Mouse (Mus musculus) layer of hippocampus, postnatal 36 days (tissue): ENCODE data around the gene Slc22a14. TPM values are rescaled to one million over a fixed set of nuclear protein-coding genes. Genes with fewer than 3 reads are reported as not detected.

Experiments used
- DNase-seq, 2 experiments: peaks; one replicate each; pipeline ENCODE4 v3.0.0; 2022
- total RNA-seq, 2 experiments: library from RNA; stranded (reverse); gene quantifications; 2 replicates each; pipeline ENCODE4 v1.2.3; 2021

The Slc22a14 gene
- total RNA-seq, 2 experiments from 2014 or later, result not detected

DNA sequence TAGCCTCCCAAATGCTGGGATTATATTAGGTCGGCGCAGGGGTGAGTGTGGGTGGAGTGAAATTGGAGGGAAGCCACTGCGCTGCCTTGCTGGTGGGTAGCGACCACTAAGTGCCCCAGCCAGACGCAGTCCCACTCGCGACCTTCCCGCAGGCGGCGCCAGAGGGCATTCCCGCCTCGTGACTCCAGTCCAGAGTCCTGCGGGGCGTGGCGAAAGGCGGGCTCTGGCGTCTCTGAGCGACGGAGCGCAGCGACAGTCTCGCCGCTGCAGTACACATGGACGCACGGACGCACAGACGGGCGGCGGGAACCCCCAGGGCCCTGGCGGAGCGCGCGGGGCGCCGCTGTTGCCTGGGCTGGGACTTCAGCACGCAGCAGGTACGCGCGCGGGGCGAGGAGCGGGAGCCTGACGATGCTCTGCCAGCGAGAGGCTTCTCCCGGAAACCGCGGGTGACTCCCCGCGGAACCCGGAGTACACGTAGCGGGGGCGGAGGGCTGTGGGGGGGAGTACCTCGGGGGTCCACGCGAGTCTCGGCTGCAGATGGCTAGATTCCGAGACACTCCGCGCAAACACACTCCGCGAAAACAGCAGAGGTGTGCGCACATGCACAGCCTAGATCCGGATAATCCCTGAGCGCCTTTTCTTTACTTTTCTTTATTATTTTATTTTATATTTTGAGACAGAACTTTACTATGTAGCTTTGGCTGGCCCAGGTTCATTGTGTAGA is 7.9 kb downstream of the Slc22a14 start, which contains the start of gene Xylb:
TSS of gene Xylb (plus strand) at position 51 of the 727 bp plus-strand sequence.
- DNase-seq, result peak; percentile 83 to 84

DNA sequence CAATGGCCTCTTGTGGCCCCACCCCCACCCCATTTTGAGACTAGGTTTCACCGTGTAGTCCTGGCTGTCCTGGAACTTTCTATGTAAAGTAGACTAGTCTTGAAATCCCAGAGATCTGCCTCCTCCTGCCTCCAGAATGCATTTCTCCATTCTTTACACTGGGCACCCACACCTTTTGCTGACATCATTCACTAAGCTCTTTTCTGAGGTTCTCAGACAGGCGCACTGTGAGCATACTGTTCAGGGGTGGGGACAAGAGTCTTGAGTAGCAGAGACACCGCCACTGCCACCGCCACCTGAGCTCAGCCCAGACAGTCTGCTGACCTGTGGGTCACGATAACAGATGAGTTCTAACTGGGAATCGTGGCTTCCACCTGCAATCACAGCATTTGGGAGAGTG is 9.4 kb downstream of the Slc22a14 start:
- DNase-seq, result no peak

DNA sequence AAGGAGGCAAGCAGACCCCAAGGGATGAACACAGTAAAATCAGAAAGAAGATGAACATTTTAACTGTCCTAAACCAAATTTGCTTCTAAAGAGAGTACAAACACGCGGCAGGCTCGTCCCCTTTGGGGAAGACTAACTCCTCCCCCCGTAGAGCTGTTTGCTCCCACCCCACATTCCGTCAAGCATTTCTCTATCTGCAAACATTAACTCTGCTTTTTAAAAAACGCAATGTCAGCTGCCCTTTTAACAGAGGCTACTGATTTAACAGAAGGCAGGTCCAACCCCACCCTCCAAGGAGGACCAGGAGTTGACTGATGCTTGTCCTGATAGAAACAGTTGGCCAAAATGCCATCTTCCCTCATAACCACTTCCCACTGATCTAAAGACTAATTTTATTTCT is 11.4 kb downstream of the Slc22a14 start:
- no peak for DNase-seq

DNA sequence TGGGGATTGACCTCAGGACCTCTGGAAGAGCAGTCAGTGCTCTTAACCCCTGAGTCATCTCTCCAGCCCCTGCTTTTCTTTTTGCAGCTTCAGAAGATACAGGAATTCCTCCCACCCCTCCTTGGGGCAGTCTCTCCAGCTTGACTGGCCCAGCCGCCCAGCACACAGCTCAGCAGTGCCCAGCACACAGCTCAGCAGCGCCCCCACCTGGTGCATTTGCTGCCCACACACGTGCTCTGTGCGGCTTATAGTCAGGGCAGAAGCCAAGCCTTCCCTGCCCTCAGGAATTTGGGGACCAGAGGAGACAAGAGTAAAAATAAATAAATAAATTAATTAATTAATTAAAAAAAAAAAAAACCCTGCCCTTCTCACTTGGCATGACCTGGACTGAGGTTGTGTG is 13.3 kb downstream of the Slc22a14 start:
- peak; percentile 39 to 53 for DNase-seq

DNA sequence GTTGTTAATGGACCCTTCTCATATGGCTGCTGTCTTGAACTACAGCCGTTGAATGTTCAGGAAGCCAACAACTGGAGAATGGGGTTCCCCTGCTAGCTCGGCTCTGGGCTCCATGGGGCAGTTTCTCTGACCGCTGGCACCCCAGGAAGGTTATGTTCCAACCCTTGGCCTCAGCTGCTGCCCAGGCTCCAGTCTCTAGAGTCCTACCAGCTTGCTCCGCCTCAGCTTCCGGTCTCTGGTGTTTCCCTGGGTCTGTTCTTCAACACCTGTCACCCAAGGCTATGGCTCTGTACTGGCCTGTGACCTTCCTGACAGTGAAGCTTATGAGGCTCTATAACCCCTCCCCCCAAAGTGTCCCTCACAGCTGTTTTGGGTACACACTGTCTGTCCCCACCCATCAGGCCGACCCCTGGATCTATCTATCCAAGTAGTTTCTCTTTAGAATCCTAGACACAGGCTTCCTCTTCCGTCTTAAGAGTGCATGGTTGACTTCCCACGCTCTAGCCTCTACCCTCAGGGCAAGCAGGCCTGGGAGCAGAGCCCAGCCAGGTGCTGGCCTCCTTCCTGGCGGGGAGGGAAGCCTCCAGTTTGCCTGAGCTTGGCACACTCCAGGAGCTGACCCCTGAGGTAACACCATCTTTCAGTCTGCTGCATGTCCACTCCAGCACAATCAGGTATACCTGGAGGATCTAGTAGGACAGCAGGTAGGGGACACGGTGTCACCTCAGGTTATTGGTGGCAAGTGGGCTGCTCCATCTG is 14.2 kb downstream of the Slc22a14 start:
- DNase-seq, result no peak

DNA sequence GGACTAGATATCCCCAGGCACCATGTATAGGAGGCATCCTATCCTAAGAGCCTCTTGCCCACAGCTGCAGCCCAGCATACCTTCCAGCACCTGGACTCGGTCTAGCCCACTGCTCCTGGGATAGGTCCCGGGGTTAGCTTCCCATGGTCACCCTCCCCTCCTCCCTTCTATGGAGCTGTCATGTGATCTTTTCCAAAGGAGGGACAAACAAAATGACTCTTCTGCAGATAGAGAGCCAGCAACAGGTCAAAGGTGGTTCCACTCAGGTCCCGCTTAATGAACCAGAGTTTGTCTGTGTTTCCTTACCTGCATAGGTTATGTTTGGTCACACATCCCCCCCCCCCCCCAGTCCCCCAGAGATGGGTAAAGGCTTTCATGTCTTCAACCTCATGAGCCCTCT is 14.8 kb downstream of the Slc22a14 start:
- DNase-seq, result no peak

DNA sequence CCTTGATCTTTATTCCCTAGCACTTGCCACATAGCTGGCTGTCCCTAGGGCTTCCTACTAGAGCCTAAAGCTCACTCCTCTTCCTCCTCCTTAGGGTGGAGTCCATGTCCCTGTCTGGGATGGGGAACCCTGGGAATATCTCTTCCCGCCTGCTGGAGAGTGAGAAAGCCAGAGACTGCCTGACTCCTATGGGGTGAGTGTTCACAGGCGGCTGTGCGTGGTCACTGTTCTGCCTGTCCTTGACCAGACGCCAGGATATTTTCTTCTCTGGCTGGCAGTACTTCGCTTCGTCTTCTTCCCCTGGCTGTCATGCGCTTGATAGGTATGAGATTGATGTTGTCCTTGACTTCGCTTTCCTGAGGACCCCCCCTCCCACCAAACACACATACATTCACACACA is 19.0 kb downstream of the Slc22a14 start:
- no peak for DNase-seq

DNA sequence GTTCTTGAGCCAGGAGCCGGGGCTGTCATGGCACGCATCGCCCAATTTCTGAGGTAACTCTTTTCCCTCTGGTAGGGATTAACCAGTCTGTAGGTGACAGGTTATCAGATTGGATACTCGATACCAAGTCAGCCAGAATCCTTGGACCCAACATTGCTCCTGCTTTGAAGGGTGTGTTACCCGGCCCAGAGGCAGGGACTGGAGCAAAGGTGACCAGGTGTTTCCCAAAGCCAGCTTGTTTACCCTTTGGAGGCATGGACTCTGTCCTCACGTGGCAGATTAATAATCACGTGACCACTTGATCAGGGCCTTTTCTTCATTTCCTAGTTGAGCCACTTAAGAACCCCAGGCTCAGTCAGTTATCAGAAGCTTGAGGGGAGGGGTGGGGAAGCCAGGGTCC is 22.6 kb downstream of the Slc22a14 start:
- DNase-seq, result no peak

DNA sequence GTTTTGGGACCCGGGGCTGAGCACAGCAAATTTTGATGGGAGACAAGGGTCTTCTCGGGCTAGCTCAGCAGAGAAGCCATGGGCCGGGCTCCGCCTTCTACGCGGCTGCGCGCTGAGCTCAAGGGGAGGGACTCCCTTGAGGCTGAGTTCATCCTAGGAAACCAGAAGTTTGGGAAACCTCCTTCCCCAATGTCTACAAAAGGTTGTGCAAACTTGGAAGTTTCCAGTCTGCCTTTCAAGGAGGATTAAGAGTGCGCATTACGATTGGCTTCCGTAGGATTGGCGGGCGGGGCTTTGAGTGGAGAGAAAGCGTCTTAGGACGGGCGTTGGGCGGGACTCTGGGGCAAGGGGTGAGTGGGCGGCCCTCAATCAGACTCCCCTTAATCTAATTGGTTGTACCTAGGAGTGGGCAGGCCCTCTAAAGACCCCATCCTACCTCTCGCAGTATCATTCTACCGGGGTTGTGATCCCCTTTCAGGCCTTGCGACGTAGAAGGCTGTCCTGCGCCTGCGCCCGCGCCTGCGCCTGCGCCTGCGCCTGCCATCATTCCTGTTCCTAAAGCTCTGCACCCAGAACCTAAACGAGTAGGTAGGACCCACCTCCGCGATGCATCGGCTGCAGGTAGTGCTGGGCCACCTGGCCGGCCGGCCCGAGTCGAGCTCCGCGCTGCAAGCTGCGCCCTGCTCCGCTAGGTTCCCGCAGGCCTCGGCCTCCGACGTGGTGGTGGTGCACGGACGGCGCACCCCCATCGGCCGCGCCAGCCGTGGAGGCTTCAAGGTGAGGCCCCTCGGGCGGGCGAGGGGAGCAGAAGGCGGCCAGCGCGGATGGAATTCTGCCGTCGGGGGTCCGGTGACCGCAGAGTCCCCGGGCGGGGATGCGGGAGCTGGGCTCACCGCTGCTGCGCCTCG is 24.2 kb downstream of the Slc22a14 start, which contains the start of gene Myd88:
TSS of gene Myd88 (minus strand) at position 503 of the 908 bp plus-strand sequence.
- peak; percentile 93 to 94 for DNase-seq

DNA sequence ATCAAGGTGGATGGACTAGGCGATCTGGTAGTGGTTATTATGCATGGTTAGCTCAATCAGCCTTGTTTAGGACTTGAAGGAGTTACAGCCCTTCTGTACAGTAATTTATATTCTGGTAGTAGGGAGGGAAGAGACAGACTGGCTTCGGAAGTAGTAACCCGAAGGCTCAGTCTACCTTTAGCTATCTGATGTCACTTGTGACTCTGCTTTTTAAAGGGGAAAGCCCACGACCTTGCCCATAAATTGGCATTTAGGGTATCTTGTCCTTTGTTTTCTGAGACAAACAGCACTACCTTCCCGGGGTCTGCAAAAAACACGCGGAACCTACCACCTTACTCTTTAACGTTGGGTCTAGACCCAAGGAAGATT is 25.2 kb downstream of the Slc22a14 start:
- DNase-seq, result no peak

DNA sequence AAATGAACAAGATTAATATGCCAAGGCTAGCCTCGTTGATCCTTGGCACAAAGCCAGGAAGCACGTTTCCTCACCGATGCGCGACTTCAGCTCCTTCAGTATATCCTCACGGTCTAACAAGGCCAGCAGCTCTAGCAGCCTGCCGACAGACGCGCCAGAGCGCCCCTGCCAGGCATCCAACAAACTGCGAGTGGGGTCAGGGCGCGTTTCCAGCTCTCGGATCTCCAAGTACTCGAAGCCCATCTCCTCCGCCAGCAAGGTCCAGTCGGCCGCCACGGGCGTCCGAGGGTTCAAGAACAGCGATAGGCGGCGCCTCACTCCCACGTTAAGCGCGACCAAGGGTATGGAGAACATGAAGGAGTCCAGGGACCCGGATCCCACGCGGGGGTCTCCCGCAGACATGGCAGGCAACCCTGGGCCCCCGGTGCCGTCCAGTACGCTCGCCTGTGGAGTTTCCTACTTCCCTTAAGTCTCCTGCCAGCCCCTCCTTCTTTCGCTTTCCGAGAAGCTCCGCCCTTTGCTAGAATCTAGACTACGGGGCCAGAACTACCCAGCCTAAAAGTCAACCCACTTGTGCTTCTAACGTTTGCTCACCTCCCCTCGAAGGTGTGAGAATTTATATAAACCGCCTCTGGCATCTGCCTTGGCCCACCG is 25.7 kb downstream of the Slc22a14 start, which contains the start of gene Acaa1a:
TSS of gene Acaa1a (plus strand) at position 119 of the 654 bp plus-strand sequence.
- peak; percentile 42 to 56 for DNase-seq

DNA sequence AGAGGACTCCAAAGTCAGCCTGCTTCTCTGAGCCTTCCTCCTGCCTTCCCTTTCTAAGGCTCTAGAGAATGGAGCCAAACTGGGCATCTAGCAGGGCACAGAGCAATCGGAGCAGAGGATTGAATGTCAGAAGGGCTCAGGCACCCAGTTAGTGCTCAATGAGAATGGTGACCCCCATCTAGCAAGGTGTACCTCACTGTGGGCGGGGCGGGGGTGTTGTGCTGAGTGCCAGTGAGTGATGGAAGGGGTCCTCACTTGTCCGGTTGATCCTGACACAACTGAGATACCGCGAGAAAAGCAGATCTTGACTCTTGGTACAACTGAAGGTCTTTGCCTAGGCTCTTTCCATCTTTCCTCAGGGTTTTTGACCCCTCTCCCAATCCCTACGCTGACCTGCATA is 26.2 kb downstream of the Slc22a14 start:
- DNase-seq, result no peak

DNA sequence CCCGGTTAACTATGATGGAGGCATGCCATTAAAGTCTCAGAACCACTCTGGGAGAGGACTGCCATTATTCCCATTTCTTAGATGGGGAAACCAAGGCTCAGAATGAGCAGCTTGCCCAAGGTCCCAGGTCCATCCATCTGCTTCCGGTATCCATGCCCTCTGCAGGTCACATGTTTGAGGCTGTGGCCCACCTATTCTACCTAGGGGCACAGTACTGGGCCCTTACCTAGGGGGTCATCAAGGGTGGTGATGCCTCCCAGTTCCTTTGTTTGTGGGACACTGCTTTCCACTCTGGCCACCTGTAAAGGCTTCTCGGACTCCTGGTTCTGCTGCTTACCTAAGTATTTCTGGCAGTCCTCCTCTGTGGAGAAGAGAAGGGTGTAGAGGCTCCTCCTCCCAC is 27.0 kb downstream of the Slc22a14 start:
- no peak for DNase-seq

DNA sequence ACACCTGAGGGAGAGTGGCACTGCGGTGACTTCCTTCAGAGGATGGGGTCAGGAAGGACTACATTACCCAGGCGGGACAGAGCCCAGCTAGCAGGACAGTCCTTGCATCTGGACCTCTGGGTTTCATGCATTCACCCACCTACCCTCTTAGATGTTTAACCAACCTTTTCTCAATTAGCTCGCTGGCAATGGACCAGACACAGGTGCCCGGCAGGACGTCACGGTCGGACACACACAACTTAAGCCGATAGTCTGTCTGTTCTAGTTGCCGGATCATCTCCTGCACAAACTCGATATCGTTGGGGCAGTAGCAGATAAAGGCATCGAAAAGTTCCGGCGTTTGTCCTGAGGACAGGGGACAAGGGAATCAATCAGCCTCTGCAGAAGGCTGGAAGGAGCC is 27.5 kb downstream of the Slc22a14 start:
- DNase-seq, result no peak

DNA sequence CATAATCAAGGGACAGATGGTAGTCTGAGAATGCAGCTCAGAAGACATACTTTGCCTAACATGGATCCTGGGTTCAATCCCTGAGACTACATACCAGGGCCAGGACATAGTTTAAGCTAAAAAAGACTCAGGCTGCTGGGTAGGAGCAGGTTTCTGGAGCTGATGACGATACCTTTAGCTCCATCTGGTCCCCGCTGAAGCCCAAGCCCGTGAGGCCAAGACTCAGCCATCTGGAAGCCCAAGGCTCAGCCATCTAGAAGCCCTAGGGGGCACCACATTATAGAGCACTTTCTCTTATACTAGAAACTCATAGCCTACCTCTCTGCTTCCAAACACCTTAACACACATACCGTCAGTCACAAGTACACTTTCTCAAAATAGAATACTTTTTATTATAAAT is 29.8 kb downstream of the Slc22a14 start:
- DNase-seq, result no peak

DNA sequence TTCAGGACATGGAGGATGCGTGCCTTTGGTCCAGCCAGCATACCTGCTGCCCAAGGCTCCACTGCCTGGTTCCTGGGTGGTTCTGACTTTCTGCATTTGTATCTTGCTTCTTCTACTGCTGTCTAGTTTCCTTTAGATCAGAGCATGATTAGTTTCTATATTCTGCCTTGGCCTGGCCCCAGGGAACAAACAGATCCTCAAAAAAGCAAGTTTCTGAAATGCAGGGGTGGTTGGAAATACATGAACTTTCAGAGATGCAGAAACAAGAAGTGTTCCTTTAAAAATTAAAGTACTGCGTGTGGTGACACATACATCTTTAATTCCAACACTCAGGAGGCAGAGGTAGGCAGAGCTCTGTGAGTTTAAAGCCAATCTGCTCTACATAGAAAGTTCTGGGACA is 30.5 kb downstream of the Slc22a14 start:
- DNase-seq, result no peak

DNA sequence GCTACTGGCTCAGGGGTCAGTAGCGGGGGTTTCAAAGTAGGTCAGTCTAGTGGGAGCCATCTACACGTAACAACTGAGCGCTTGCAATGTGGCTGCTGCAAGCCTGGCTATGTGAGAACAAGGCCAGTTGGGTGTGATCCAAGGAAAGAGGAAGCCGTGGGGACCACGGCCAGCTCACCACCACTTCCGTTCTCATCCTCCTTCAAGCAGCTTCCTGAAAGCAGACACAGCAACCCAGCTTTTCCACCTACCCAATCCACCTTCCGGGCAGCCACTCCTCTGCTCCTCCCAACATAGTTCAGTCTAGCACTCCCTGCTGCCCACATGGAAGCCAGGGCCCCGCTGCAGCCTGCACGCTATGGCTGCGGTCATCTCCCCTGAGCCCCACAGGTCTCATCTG is 31.0 kb downstream of the Slc22a14 start:
- DNase-seq, result no peak

DNA sequence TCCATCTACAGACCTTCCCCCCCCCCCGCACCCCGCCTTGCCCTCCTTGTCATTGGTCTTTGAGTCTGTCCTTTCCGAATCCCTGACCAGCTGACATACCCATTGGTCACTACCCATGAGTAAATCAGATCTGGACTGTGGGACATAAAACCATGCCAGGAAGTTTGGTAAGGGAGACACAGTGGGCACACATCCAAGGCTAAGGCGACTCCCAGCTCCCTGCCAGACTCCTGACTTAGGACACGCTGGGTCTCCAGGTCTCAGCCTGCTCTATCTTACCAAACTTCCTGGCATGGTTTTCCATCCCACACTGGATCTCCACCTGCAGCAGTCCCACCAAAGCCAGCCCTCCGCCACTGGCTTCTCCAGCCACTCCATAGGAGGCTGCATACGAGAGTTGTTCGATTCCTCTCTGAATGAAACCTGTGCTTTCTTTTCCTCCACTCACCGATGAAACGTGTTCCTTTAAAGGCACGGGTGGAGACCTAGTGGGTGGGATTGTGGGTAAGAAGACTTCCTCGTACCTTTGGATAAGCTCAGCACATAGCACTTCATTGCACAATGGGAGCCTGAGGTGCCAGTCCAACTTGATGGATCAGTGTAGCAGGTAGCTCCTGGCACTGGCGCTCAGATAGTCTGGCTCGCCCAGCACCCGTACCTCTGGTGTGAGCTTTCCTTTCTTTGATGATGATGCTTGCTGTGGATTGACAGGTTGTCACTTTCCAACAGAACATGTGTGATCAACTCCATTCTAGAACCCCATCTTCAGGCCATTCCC is 35.0 kb downstream of the Slc22a14 start:
- no peak for DNase-seq

DNA sequence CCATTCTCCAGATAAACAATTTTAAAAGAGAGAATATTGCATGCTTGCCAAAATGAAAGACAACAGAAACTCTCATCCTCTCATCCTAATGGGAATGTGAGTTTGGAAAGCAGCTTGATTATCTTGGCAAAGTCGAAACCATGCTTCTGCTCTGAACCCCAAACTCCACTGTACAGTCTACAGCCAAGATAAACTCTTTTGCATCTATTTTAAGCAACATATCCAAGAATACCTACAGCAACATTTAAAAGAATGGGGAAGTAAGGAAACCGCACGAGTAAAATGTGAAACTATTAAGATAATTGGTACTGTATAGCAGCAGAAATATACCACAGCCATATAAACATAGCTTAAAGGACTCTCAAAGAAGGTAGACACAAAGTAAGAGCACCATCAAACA is 36.9 kb downstream of the Slc22a14 start:
- no peak for DNase-seq

DNA sequence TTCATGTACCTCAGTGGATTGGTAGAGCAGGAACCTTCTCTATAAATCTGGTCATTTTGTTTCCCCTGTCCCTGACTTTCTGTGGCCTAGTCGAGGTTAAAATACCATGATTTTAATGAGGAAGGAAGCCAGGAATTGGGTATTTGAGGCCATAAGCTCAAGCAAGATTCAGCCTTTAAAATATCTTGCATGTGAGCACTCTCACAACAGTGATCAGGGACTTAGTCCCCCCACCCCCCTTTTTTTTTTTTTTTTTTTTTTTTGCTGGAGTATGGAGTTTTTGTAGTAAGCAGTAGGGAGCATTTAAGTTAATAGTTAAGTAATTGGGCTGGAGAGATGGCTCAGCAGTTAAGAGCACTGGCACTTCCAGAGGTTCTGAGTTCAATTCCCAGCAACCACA is 41.2 kb downstream of the Slc22a14 start:
- no peak for DNase-seq

DNA sequence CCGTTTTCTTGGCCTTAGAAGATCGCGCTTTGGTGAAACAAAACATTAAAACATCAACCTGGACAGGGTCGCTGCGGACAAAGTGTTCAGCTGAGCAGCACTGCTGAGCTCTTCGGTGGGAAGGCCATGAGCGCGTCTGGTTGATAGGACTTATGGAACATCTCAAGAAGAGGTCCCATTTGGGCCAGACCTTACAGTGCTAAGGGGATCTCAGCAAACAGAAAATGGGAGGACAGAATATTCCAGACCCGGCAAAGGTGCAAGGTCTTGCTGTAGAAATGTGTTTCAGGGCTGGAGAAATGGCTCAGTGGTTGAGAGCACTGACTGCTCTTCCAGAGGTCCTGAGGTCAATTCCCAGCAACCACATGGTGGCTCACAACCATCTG is 42.1 kb downstream of the Slc22a14 start:
- peak in 1 of 2 experiments; percentile 14 for DNase-seq
